Mouse (Mus musculus): ENCODE results near the gene Rad50. TPM values are rescaled to one million over a fixed set of nuclear protein-coding genes. Genes with fewer than 3 reads are reported as not detected.

Gene Rad50
- polyA plus RNA-seq, 1 experiment from 2014 or later: 15.7 TPM

DNA sequence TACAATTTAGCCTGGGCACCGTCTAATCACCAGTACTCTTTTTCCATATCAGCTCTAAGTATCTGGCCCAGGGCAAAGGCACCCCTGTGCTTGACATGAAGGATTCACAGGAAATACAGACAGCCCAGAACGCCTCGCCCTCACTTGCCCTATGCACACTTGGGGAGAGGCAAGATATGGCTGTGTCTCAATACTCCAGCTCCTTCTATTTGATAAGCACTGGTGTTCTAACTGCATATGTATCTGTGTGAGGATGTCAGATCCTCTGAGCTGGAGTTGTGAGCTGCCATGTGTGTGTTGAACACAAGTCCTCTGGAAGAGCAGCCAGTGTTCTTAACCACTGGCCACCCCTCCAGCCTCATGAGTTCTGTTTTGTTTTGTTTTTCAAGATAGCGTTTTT, 55.7 kb downstream of the Rad50 start:
- no peak for TF ChIP-seq CTCF (IDR thresholded peaks at IDR 0.05; ENCODE audit: low read depth)
- no peak for TF ChIP-seq EP300 (optimal IDR thresholded peaks at IDR 0.05)
- DNase-seq (ENCODE audit: low spot score) (no peak), ATAC-seq (ENCODE audit: low FRiP score, low TSS enrichment) (no peak)
- Histone ChIP-seq H3K36me3 (ENCODE audit: control insufficient read depth, insufficient read depth, low read length) (peaks cover 12% of the 10 kb centered on the region), H3K9ac (ENCODE audit: low read length) (no peak overlapping the region), H3K4me1 (replicated peaks; ENCODE audit: control insufficient read depth, insufficient read depth) (no peaks in the 10 kb centered on the region), H3K4me2 (replicated peaks; ENCODE audit: low read depth) (no peak overlapping the region), H3K4me3 (ENCODE audit: low read depth, low read length) (no peak overlapping the region), H3K9me3 (ENCODE audit: control insufficient read depth, low read length) (no peaks in the 10 kb centered on the region), H3K27me3 (ENCODE audit: control insufficient read depth, insufficient read depth, low read length) (no peaks in the 10 kb centered on the region), H3K27ac (replicated peaks) (no peak overlapping the region)
- 84% methylated on average over 4 of the region's 4 CpGs for WGBS

GRCm38 (mm10) chr11:53644017-53644416, 63.1 kb downstream of the Rad50 start:
- Histone ChIP-seq H3K4me1 (replicated peaks; ENCODE audit: control insufficient read depth, insufficient read depth) (no peaks in the 10 kb centered on the region), H3K27ac (replicated peaks) (no peak overlapping the region), H3K9me3 (ENCODE audit: control insufficient read depth, low read length) (no peaks in the 10 kb centered on the region), H3K4me3 (ENCODE audit: low read depth, low read length) (no peak overlapping the region), H3K27me3 (ENCODE audit: control insufficient read depth, insufficient read depth, low read length) (no peaks in the 10 kb centered on the region), H3K9ac (ENCODE audit: low read length) (no peak overlapping the region), H3K4me2 (replicated peaks; ENCODE audit: low read depth) (no peak overlapping the region), H3K36me3 (ENCODE audit: control insufficient read depth, insufficient read depth, low read length) (no peaks in the 10 kb centered on the region)
- TF ChIP-seq CTCF (IDR thresholded peaks at IDR 0.05; ENCODE audit: low read depth) (no peak), EP300 (optimal IDR thresholded peaks at IDR 0.05) (no peak)
- DNase-seq (ENCODE audit: low spot score) (no peak), ATAC-seq (ENCODE audit: low FRiP score, low TSS enrichment) (no peak)
- 71% methylated on average over 5 of the region's 5 CpGs for WGBS

DNA sequence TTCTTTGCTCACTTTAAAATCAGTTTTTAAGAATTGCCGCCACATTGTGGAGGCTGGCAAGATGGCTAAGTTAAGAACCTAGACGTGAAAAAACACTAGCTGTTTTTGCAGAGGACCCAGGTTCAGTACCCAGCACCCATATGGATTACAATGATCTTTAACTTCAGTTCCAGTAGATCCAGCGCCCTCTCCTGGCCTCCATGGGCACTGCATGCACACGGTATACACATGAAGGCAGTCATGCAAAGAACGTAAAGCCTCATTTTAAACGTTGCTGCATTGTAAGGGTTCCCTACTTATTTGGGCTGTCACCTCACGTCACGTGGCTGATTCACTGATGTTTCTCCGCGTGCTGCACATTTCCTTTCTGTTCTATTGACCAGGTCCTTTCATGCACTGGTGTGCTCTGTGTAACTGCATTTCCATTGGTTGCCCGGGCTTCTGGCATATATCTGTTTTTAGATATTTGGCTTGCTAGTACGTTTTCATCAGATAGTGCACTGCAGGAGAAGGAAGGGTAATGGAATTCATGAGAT, 64.3 kb downstream of the Rad50 start:
- no peaks in the 10 kb centered on the region for H3K9me3 ChIP-seq (ENCODE audit: control insufficient read depth, low read length)
- H3K4me2 ChIP-seq (replicated peaks; ENCODE audit: low read depth): no peak overlapping the region
- no peaks in the 10 kb centered on the region for H3K27me3 ChIP-seq (ENCODE audit: control insufficient read depth, insufficient read depth, low read length)
- H3K9ac ChIP-seq (ENCODE audit: low read length): no peak overlapping the region
- TF ChIP-seq EP300 (optimal IDR thresholded peaks at IDR 0.05): no peak
- peak; percentile 49 for TF ChIP-seq CTCF (IDR thresholded peaks at IDR 0.05; ENCODE audit: low read depth)
- ATAC-seq (ENCODE audit: low FRiP score, low TSS enrichment) (no peak), DNase-seq (ENCODE audit: low spot score) (no peak)
- no peak overlapping the region for H3K27ac ChIP-seq (replicated peaks)
- whole genome bisulfite sequencing: 71% methylated on average over 12 of the region's 12 CpGs
- H3K4me3 ChIP-seq (ENCODE audit: low read depth, low read length): no peak overlapping the region
- H3K4me1 ChIP-seq (replicated peaks; ENCODE audit: control insufficient read depth, insufficient read depth): no peaks in the 10 kb centered on the region
- no peaks in the 10 kb centered on the region for H3K36me3 ChIP-seq (ENCODE audit: control insufficient read depth, insufficient read depth, low read length)

GRCm38 (mm10) chr11:53637803-53638260, 69.3 kb downstream of the Rad50 start:
- H3K27ac ChIP-seq (replicated peaks): no peak overlapping the region
- no peak overlapping the region for H3K4me2 ChIP-seq (replicated peaks; ENCODE audit: low read depth)
- TF ChIP-seq CTCF (IDR thresholded peaks at IDR 0.05; ENCODE audit: low read depth) (no peak), EP300 (optimal IDR thresholded peaks at IDR 0.05) (no peak)
- H3K4me1 ChIP-seq (replicated peaks; ENCODE audit: control insufficient read depth, insufficient read depth): no peaks in the 10 kb centered on the region
- H3K36me3 ChIP-seq (ENCODE audit: control insufficient read depth, insufficient read depth, low read length): no peaks in the 10 kb centered on the region
- ATAC-seq (ENCODE audit: low FRiP score, low TSS enrichment) (no peak), DNase-seq (ENCODE audit: low spot score) (no peak)
- H3K4me3 ChIP-seq (ENCODE audit: low read depth, low read length): no peak overlapping the region
- no peaks in the 10 kb centered on the region for H3K9me3 ChIP-seq (ENCODE audit: control insufficient read depth, low read length)
- no peaks in the 10 kb centered on the region for H3K27me3 ChIP-seq (ENCODE audit: control insufficient read depth, insufficient read depth, low read length)
- 83% methylated on average over 10 of the region's 10 CpGs for WGBS
- H3K9ac ChIP-seq (ENCODE audit: low read length): no peak overlapping the region

DNA sequence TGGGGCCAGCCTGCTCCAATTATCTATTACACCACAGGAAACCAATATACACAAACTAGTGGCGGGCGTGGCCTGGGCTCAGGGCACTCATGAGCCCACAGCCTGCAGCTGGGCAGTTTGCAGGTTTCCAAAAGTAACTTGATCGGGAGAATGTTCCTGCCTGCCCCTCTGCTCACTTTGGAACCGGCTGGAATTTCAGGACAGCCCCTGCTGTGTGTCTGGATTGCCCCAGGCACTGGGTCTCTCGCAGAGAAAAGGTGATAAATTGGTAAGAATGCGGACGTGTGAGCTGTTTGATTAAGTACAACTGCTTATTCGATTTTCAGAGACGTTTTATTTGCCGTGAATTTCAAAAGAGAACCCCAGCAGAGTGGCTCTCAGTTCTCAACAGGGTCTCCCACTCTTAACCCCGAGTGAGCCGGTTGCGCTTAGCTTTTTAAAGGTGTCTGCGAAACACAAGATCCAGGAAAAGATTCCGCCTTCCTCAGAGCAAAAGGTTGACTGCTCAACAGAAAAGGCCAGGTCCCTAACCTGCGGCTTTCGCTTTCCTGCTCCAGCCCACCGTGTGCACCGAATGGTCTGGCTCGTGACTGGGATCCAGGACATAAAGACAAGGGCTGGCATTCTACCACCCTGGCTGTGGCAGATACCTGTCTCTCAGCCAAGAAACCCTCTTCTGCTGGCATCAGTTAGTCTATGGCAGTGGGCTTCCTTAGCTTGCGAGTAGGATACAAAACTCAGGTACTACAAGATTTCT, 69.9 kb downstream of the Rad50 start:
- DNase-seq (ENCODE audit: low spot score): no peak

DNA sequence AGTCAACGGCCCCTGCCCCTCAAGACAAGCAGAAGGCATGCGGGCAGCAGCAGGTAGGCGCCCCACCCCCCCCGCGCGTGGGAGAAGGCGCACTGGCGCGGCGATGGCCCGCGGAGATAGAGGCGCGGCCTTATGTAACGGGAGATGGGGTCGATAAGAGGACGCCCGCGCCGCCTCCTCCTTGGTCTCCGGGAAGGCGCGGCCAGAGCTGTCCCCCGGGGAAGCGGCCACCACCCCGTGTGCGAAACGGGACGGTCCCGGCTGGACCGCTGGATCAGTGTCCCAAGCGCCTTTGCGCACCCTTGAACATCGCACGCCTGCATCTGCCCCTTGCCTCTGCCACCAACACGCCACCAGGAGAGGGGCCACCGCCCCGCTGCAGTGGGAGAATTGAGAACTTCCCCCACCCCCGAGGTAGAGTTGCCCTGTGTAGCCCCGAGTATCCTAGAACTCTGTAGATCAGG, 70.9 kb downstream of the Rad50 start:
- TF ChIP-seq CTCF (IDR thresholded peaks at IDR 0.05; ENCODE audit: low read depth): no peak
- TF ChIP-seq EP300 (optimal IDR thresholded peaks at IDR 0.05): no peak
- H3K9ac ChIP-seq (ENCODE audit: low read length): 0 out of 2 replicates have a peak overlapping the region, but pooled peaks have one; percentile 18

More for the DNA sequence above, 69.9 kb downstream of the Rad50 start:
- no peak for ATAC-seq (ENCODE audit: low FRiP score, low TSS enrichment)
- 24% methylated on average over 21 of the region's 21 CpGs for WGBS
- Histone ChIP-seq H3K4me1 (replicated peaks; ENCODE audit: control insufficient read depth, insufficient read depth) (no peaks in the 10 kb centered on the region), H3K4me2 (replicated peaks; ENCODE audit: low read depth) (no peak overlapping the region), H3K27me3 (ENCODE audit: control insufficient read depth, insufficient read depth, low read length) (no peaks in the 10 kb centered on the region), H3K9ac (ENCODE audit: low read length) (no peak overlapping the region), H3K36me3 (ENCODE audit: control insufficient read depth, insufficient read depth, low read length) (no peaks in the 10 kb centered on the region), H3K4me3 (ENCODE audit: low read depth, low read length) (no peak overlapping the region), H3K9me3 (ENCODE audit: control insufficient read depth, low read length) (no peaks in the 10 kb centered on the region), H3K27ac (replicated peaks) (no peak overlapping the region)
- TF ChIP-seq EP300 (optimal IDR thresholded peaks at IDR 0.05) (no peak), CTCF (IDR thresholded peaks at IDR 0.05; ENCODE audit: low read depth) (no peak)

More for the DNA sequence above, 70.9 kb downstream of the Rad50 start:
- H3K27ac ChIP-seq (replicated peaks): no peak overlapping the region
- DNase-seq (ENCODE audit: low spot score) (peak; percentile 20), ATAC-seq (ENCODE audit: low FRiP score, low TSS enrichment) (peak; percentile 49; the same call in 1 of the 2 replicates)
- no peaks in the 10 kb centered on the region for H3K4me1 ChIP-seq (replicated peaks; ENCODE audit: control insufficient read depth, insufficient read depth)
- H3K27me3 ChIP-seq (ENCODE audit: control insufficient read depth, insufficient read depth, low read length): no peaks in the 10 kb centered on the region
- 3% methylated on average over 35 of the region's 40 CpGs for WGBS
- H3K36me3 ChIP-seq (ENCODE audit: control insufficient read depth, insufficient read depth, low read length): no peaks in the 10 kb centered on the region
- H3K4me3 ChIP-seq (ENCODE audit: low read depth, low read length): peak overlapping the region; percentile 32
- H3K4me2 ChIP-seq (replicated peaks; ENCODE audit: low read depth): peak overlapping the region; percentile 58
- H3K9me3 ChIP-seq (ENCODE audit: control insufficient read depth, low read length): no peaks in the 10 kb centered on the region

Data from stomach, postnatal 0 days (tissue).